Mouse (Mus musculus) testis, adult 2 months (tissue): ENCODE results near the gene Actg1. TPM values are rescaled to one million over a fixed set of nuclear protein-coding genes. Genes with fewer than 3 reads are reported as not detected.
"Not testable (repeated sequence)": the region's sequence is repeated elsewhere in the genome, so short reads cannot be mapped to it uniquely, and the experiment has no call there.

ENCODE experiments used
- H3K27ac ChIP-seq: fragments of 200-500 bp; 2 replicates; pipeline ENCODE4 v1.5.1; 2012; ENCODE audit warnings: low read depth, low read length; ENCODE audit not compliant: control insufficient read depth, insufficient read depth
- H3K27me3 ChIP-seq: fragments of 200-500 bp; 2 replicates; pipeline ENCODE4 v1.6.1; 2012; ENCODE audit warnings: mild to moderate bottlenecking, low read length, moderate library complexity; ENCODE audit not compliant: control insufficient read depth, insufficient read depth
- H3K36me3 ChIP-seq: fragments of 200-500 bp; 2 replicates; pipeline ENCODE4 v1.6.1; 2012; ENCODE audit warnings: mild to moderate bottlenecking, low read length; ENCODE audit not compliant: control insufficient read depth, insufficient read depth
- H3K4me1 ChIP-seq: fragments of 200-500 bp; 2 replicates; pipeline ENCODE4 v1.6.1; 2012; ENCODE audit warnings: low read length; ENCODE audit not compliant: control insufficient read depth, insufficient read depth
- H3K4me3 ChIP-seq: fragments of 200-500 bp; 2 replicates; pipeline ENCODE4 v1.5.1; 2012; ENCODE audit warnings: low read depth, mild to moderate bottlenecking, low read length, moderate library complexity, mixed read lengths; ENCODE audit not compliant: control insufficient read depth
- CTCF ChIP-seq: fragments of 200-500 bp; IDR thresholded peaks from 2 replicates; pipeline ENCODE4 v1.5.1; 2012; ENCODE audit warnings: low read depth, mild to moderate bottlenecking, inconsistent platforms, low read length, moderate library complexity; ENCODE audit not compliant: control insufficient read depth, insufficient read depth, insufficient replicate concordance
- POLR2A ChIP-seq: fragments of 200-500 bp; IDR thresholded peaks from 2 replicates; pipeline ENCODE4 v1.6.1; 2012; ENCODE audit warnings: low read depth, mild to moderate bottlenecking, inconsistent platforms, low read length, moderate library complexity; ENCODE audit not compliant: control insufficient read depth
- polyA plus RNA-seq: library from polyadenylated mRNA; depleted of rRNA; stranded (reverse); fragments of >200 nt; gene quantifications from 2 replicates; pipeline ENCODE4 v1.2.3, GENCODE M21; 2012

Actg1 gene
- polyA plus RNA-seq, 1 experiment: 672 TPM

DNA sequence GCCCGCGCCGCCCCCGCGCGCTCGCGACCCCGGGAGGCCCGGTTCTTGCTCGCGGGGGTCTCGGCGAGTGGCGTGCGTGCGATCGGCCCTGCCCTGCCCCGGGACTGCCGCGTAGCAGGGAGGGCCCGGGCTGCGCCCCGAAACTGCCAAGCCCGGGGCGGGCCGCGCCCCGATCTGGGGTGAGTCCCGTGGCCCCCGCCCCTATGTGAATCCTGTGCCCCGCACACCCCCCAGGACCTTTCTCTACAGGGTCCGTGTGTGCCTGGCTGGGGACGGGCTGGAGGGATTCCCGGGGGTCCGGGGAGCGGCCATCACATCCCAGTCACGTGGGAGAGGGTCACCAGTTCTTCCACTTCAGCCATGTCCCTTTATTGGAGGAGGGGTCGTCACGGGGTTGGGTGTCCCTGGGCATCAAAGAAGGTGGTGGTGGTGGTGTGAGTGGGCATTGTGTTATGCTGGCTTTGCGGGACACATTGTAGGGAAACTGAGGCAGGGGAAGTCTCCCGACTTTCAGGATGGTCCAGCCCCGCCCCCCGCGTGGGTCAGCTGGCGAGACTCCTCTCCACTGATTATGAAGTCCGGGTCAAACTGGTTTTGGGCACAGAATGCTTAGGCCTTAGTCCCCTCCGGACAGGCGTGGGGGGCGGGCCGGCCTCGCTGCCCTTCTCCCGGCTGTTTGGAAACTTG is 485 bp upstream of the Actg1 start:
- Histone ChIP-seq H3K4me1 (peaks cover 27% of the 10 kb centered on the region), H3K4me3 (peak overlapping the region; percentile 94), H3K27ac (peak overlapping the region; percentile 98), H3K36me3 (no peaks in the 10 kb centered on the region), H3K27me3 (no peaks in the 10 kb centered on the region)
- TF ChIP-seq CTCF: no peak
- TF ChIP-seq POLR2A: no peak; the same call in 1 of the 2 replicates

DNA sequence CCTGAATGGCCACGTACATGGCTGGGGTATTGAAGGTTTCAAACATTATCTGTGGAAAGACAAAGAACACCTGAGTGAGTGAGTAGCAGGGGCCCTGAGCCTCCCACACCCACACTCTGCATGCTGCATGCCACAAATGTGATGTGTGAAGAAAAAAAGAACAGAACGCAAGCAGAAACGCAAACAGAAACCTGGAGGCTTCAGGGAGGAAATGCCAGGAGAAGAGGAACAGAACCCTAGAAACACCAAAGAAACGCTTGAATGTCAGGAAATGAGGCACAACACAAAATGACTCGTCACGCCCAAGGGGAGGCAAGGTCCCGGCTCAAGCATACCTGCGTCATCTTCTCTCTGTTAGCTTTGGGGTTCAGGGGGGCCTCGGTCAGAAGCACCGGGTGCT is 1.0 kb downstream of the Actg1 start:
- TF ChIP-seq CTCF (no peak), POLR2A (no peak)
- Histone ChIP-seq H3K4me1 (peaks cover 18% of the 10 kb centered on the region), H3K27me3 (no peaks in the 10 kb centered on the region)

DNA sequence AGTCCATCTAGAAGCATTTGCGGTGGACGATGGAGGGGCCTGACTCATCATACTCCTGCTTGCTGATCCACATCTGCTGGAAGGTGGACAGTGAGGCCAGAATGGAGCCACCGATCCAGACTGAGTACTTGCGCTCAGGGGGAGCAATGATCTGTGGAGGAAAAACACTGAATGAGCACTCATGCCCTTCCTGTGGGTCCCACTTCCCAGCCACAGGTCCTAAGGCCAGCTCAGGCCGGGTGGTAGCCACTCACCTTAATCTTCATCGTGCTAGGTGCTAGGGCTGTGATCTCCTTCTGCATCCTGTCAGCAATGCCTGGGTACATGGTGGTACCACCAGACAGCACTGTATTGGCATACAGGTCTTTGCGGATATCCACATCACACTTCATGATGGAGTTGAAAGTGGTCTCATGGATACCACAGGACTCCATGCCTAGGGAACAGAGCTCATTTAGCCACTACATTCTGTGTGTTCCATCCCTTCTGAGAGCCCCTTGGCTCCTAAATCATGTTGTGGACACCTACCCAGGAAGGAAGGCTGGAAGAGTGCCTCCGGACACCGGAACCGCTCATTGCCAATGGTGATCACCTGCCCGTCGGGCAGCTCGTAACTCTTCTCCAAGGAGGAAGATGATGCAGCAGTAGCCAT is 1.8 kb downstream of the Actg1 start:
- H3K27me3 ChIP-seq, H3K36me3 ChIP-seq, H3K27ac ChIP-seq: not testable (repeated sequence)
- H3K4me3 ChIP-seq: peak overlapping the region; percentile 62
- peaks cover 18% of the 10 kb centered on the region for H3K4me1 ChIP-seq

More for the DNA sequence above, 1.0 kb downstream of the Actg1 start:
- H3K27ac ChIP-seq: 0 out of 2 replicates have a peak overlapping the region, but pooled peaks have one; percentile 5
- peak overlapping the region; percentile 91 for H3K4me3 ChIP-seq
- H3K36me3 ChIP-seq: no peaks in the 10 kb centered on the region

DNA sequence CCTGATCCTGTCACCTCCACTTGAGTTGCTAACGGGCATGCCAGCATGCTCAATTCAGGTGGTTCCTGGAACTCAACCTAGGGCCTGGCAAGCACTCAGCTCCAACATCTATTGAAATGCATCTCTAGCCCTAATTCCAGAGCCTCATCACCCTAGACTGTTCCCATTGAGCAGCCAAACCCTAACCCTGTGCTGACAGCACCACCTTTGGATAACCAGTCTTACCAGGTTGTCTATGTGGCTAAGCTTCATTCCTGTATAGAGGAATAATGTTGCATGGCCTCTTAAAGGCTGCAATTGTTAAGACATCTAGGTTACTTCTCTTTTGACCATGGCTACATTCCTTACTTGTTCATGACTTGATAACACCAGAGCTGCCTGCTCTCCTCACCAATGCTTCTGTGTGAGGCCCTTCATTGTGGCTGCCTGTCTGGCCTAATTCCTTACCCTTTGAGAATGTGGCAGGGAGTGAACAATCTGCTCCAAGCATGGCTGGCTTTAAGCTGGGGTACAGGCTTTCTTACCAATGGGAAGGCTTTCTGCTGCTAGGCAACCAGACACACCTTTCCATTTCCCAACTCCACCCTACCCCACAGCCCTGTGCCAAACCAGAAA is 3.2 kb downstream of the Actg1 start:
- H3K4me3 ChIP-seq: no peak overlapping the region
- no peak overlapping the region for H3K27ac ChIP-seq
- peaks cover 7% of the 10 kb centered on the region for H3K4me1 ChIP-seq
- H3K36me3 ChIP-seq: no peaks in the 10 kb centered on the region
- no peak for TF ChIP-seq CTCF
- no peak for TF ChIP-seq POLR2A
- no peaks in the 10 kb centered on the region for H3K27me3 ChIP-seq

DNA sequence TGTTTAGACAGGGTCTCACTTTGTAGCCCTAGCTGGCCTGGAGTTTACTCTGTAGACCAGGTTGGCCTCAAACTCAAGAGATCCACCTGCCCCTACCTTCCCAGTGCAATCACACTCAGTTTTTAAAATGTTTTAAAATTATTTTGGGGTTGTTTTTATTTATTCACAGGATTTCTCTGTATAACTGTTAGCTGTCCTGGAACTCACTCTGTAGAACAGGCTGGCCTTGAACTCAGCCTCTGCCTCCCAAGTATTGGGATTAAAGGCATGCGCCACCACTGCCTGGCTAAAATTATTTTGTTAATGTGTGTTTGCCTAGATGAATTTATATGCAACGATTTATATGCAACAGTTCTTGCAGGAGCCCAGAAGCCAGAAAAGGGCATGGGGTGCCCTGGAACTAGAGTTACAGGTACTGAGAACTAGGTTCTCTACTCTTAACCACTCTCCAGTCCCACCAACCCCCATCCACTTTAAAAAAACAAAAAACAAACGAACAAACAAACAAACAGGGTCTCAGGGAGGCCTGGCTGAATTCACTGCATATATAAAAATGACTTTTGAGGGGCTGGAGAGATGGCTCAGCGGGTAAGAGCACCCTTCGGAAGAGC is 3.9 kb downstream of the Actg1 start:
- TF ChIP-seq CTCF (no peak), POLR2A (no peak)
- Histone ChIP-seq H3K4me3 (no peak overlapping the region), H3K4me1 (peaks cover 4% of the 10 kb centered on the region), H3K27me3 (no peaks in the 10 kb centered on the region), H3K36me3 (no peaks in the 10 kb centered on the region), H3K27ac (no peak overlapping the region)

DNA sequence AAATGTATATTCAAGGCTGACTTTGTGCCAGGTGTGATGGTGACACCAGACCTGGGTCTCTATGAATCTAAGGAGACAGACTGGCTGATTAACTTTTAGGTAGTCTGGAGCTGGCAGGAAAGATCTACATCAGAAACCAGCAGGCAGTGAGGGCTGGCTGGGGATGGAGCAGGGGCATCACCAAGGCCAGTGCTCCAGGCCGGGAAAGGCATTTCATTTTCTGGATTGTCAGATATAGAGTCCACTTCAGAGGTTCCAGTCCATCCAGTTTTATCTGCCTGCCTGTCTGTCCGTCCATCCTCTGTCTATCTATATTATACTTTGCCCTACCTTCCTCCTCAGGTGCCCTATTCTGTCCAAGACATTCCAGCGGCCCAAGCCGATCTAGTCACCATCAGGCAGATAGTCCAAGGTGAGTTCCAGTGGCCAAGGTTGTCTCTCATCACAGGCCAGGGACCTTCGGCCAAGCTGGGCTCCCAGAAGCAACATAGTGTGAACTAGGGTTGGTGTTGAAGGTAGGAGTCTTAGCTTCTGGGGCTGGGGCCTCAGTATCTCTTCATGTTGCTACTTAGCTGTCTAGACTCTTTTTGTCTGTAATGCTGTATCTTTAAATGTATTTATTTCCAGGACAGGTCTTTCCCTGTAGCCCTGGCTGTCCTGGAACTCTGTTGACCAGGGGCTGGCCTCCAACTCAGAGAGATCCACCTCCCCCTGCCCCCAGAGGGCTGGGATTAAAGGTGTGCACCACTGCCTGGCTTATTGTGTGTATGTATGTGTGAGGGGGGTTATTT is 4.6 kb downstream of the Actg1 start:
- TF ChIP-seq CTCF (no peak), POLR2A (no peak)
- no peak overlapping the region for H3K4me3 ChIP-seq
- no peaks in the 10 kb centered on the region for H3K4me1 ChIP-seq
- H3K27ac ChIP-seq: no peak overlapping the region
- no peaks in the 10 kb centered on the region for H3K27me3 ChIP-seq
- no peaks in the 10 kb centered on the region for H3K36me3 ChIP-seq
